In genomic region chr12:11362435-11362834, GRCm38 (mm10) we compare ENCODE assay signal across 26 mouse cellular contexts.
A peak's percentile ranks its signal among the peaks of the same experiment; 100 is the strongest.
DNase-seq lines count a peak whose midpoint lies in the region; ATAC-seq lines count a peak whose summit lies in the region.
"Had no signal": no experiment of that assay in that cellular context is flagged by ENCODE, and none has a peak within 500 bp of the region (broad histone marks: within the 10 kb centered on the region; RNA-seq: fewer than 3 reads in every experiment).

No protein-coding gene starts in this region.

- no peak overlapping the region for H3K4me2 ChIP-seq in forebrain, embryonic 14.5 days (ENCODE audit: low read length)
- H3K4me2 ChIP-seq in forebrain, embryonic 11.5 days (ENCODE audit: low read depth, low read length, severe bottlenecking): no peak overlapping the region
- H3K4me2 ChIP-seq in hindbrain, embryonic 15.5 days: no peak overlapping the region
- H3K4me2 ChIP-seq in hindbrain, embryonic 13.5 days: no peak overlapping the region
- H3K4me2 ChIP-seq in midbrain, embryonic 16.5 days (ENCODE audit: low read length): no peak overlapping the region
- H3K4me2 ChIP-seq: heart, embryonic 15.5 days; limb, embryonic 15.5 days; liver, embryonic 13.5 days; neural tube, embryonic 12.5 days had no signal

- no peaks in the 10 kb centered on the region for H3K27me3 ChIP-seq in forebrain, embryonic 14.5 days (replicated peaks; ENCODE audit: control insufficient read depth, insufficient read depth, low read length)
- no peaks in the 10 kb centered on the region for H3K27me3 ChIP-seq in forebrain, embryonic 11.5 days (ENCODE audit: control insufficient read depth, insufficient read depth, low read length)
- no peaks in the 10 kb centered on the region for H3K27me3 ChIP-seq in hindbrain, embryonic 15.5 days
- H3K27me3 ChIP-seq in hindbrain, embryonic 13.5 days: no peaks in the 10 kb centered on the region
- H3K27me3 ChIP-seq in midbrain, embryonic 16.5 days (ENCODE audit: control insufficient read depth, insufficient read depth, low read depth, low read length): no peaks in the 10 kb centered on the region
- H3K27me3 ChIP-seq: heart, embryonic 15.5 days; limb, embryonic 15.5 days; liver, embryonic 13.5 days; neural tube, embryonic 12.5 days; Patski had no signal

- no peak overlapping the region for H3K9ac ChIP-seq in forebrain, embryonic 14.5 days (ENCODE audit: low read length)
- no peak overlapping the region for H3K9ac ChIP-seq in forebrain, embryonic 11.5 days (ENCODE audit: low read length)
- H3K9ac ChIP-seq in hindbrain, embryonic 15.5 days: no peak overlapping the region
- H3K9ac ChIP-seq in hindbrain, embryonic 13.5 days: no peak overlapping the region
- no peak overlapping the region for H3K9ac ChIP-seq in midbrain, embryonic 16.5 days (ENCODE audit: low read depth, low read length)
- H3K9ac ChIP-seq: heart, embryonic 15.5 days; limb, embryonic 15.5 days; liver, embryonic 13.5 days; neural tube, embryonic 12.5 days had no signal

- DNase-seq in forebrain, embryonic 14.5 days (ENCODE audit: low spot score): peak; percentile 45
- no peak for DNase-seq in forebrain, embryonic 11.5 days (ENCODE audit: low spot score)
- peak; percentile 43 for DNase-seq in brain, adult 2 months (ENCODE audit: low read depth, low spot score)
- no peak for DNase-seq in lung, postnatal 4 days
- DNase-seq: adrenal gland, postnatal 10 days; cerebellum, adult 18-20 months; gastrocnemius, postnatal 25 days; heart, adult 11 months; kidney, adult 9 months; kidney, postnatal 10 days; liver, embryonic 13.5 days; lung, adult 18-20 months; thymus, adult 2 months; thymus, postnatal 36 days had no signal

- H3K36me3 ChIP-seq in forebrain, embryonic 14.5 days (ENCODE audit: control insufficient read depth, insufficient read depth, low read length): no peaks in the 10 kb centered on the region
- no peaks in the 10 kb centered on the region for H3K36me3 ChIP-seq in forebrain, embryonic 11.5 days (ENCODE audit: control insufficient read depth, insufficient read depth, low read length)
- H3K36me3 ChIP-seq in hindbrain, embryonic 15.5 days: no peaks in the 10 kb centered on the region
- H3K36me3 ChIP-seq in hindbrain, embryonic 13.5 days: no peaks in the 10 kb centered on the region
- H3K36me3 ChIP-seq in midbrain, embryonic 16.5 days (ENCODE audit: control insufficient read depth, insufficient read depth, low read length): no peaks in the 10 kb centered on the region
- H3K36me3 ChIP-seq: heart, embryonic 10.5 days; heart, embryonic 15.5 days; limb, embryonic 10.5 days; limb, embryonic 15.5 days; liver, embryonic 13.5 days; neural tube, embryonic 12.5 days had no signal

- WGBS in forebrain, embryonic 14.5 days: 77% methylated on average over 6 of the region's 6 CpGs
- 81% methylated on average over 6 of the region's 6 CpGs for WGBS in forebrain, embryonic 11.5 days
- WGBS in hindbrain, embryonic 15.5 days: 77% methylated on average over 6 of the region's 6 CpGs
- WGBS in hindbrain, embryonic 13.5 days: 82% methylated on average over 6 of the region's 6 CpGs
- 74% methylated on average over 6 of the region's 6 CpGs for WGBS in midbrain, embryonic 16.5 days

- H3K4me1 ChIP-seq in forebrain, embryonic 14.5 days (ENCODE audit: control insufficient read depth, insufficient read depth, low read length): no peaks in the 10 kb centered on the region
- H3K4me1 ChIP-seq in forebrain, embryonic 11.5 days (replicated peaks; ENCODE audit: control insufficient read depth, insufficient read depth, low read length): no peaks in the 10 kb centered on the region
- H3K4me1 ChIP-seq in hindbrain, embryonic 15.5 days (replicated peaks): no peaks in the 10 kb centered on the region
- peaks cover 2% of the 10 kb centered on the region; the same call in 1 of the 2 replicates for H3K4me1 ChIP-seq in hindbrain, embryonic 13.5 days (replicated peaks)
- peaks cover 7% of the 10 kb centered on the region; the same call in 1 of the 2 replicates for H3K4me1 ChIP-seq in midbrain, embryonic 16.5 days (ENCODE audit: control insufficient read depth, insufficient read depth, low read length)
- H3K4me1 ChIP-seq: heart, embryonic 15.5 days; limb, embryonic 10.5 days; limb, embryonic 15.5 days; liver, embryonic 13.5 days; neural tube, embryonic 12.5 days had no signal

- ATAC-seq in forebrain, embryonic 14.5 days: peak; percentile 61; the same call in 1 of the 2 replicates
- ATAC-seq in forebrain, embryonic 11.5 days (replicated peaks; ENCODE audit: low FRiP score): no peak
- peak; percentile 48; the same call in 1 of the 2 replicates for ATAC-seq in hindbrain, embryonic 15.5 days (ENCODE audit: low FRiP score, low read depth)
- no peak for ATAC-seq in hindbrain, embryonic 13.5 days (ENCODE audit: low FRiP score)
- peak; percentile 87 for ATAC-seq in midbrain, embryonic 16.5 days
- ATAC-seq: intestine, postnatal 0 days; lung, postnatal 0 days; Patski had no signal

- H3K4me3 ChIP-seq in forebrain, embryonic 14.5 days (ENCODE audit: low read depth, low read length): no peak overlapping the region
- no peak overlapping the region for H3K4me3 ChIP-seq in forebrain, embryonic 11.5 days (ENCODE audit: low read depth, low read length)
- no peak overlapping the region for H3K4me3 ChIP-seq in hindbrain, embryonic 15.5 days
- no peak overlapping the region for H3K4me3 ChIP-seq in hindbrain, embryonic 13.5 days
- no peak overlapping the region for H3K4me3 ChIP-seq in midbrain, embryonic 16.5 days (ENCODE audit: low read depth, low read length)
- H3K4me3 ChIP-seq: erythroblast, embryonic 14.5 days; heart, embryonic 10.5 days; heart, embryonic 15.5 days; limb, embryonic 10.5 days; limb, embryonic 15.5 days; liver, embryonic 13.5 days; neural tube, embryonic 12.5 days had no signal

- H3K9me3 ChIP-seq in forebrain, embryonic 14.5 days (replicated peaks; ENCODE audit: control insufficient read depth, low read length): no peaks in the 10 kb centered on the region
- H3K9me3 ChIP-seq in forebrain, embryonic 11.5 days (ENCODE audit: control insufficient read depth, low read length): no peaks in the 10 kb centered on the region
- H3K9me3 ChIP-seq in hindbrain, embryonic 15.5 days: no peaks in the 10 kb centered on the region
- no peaks in the 10 kb centered on the region for H3K9me3 ChIP-seq in hindbrain, embryonic 13.5 days
- H3K9me3 ChIP-seq in midbrain, embryonic 16.5 days (replicated peaks; ENCODE audit: control insufficient read depth, low read length, poor library complexity, severe bottlenecking): no peaks in the 10 kb centered on the region
- H3K9me3 ChIP-seq: heart, embryonic 10.5 days; heart, embryonic 15.5 days; limb, embryonic 10.5 days; limb, embryonic 15.5 days; liver, embryonic 13.5 days; neural tube, embryonic 12.5 days had no signal

- H3K27ac ChIP-seq in forebrain, embryonic 14.5 days (ENCODE audit: low read depth, low read length): no peak overlapping the region
- no peak overlapping the region for H3K27ac ChIP-seq in forebrain, embryonic 11.5 days (ENCODE audit: low read depth, low read length)
- H3K27ac ChIP-seq in hindbrain, embryonic 15.5 days (replicated peaks): no peak overlapping the region
- H3K27ac ChIP-seq in hindbrain, embryonic 13.5 days: no peak overlapping the region
- no peak overlapping the region for H3K27ac ChIP-seq in midbrain, embryonic 16.5 days (ENCODE audit: low read length)
- H3K27ac ChIP-seq: heart, embryonic 10.5 days; heart, embryonic 15.5 days; limb, embryonic 10.5 days; limb, embryonic 15.5 days; liver, embryonic 13.5 days; neural tube, embryonic 12.5 days had no signal

Comparison
In these comparisons a context has a peak if more than half of its experiments do, and no peak if none do; other contexts are left out.
1. ATAC-seq: peak in forebrain, embryonic 14.5 days (single experiment), hindbrain, embryonic 15.5 days (single experiment) and midbrain, embryonic 16.5 days (single experiment); none in forebrain, embryonic 11.5 days (single experiment) and hindbrain, embryonic 13.5 days (single experiment).
2. DNase-seq: peak in forebrain, embryonic 14.5 days (single experiment) and brain, adult 2 months (single experiment); none in forebrain, embryonic 11.5 days (single experiment) and lung, postnatal 4 days (0 of 2).